In genomic region chr4:148164002-148164439, GRCm38 (mm10) we compare ENCODE assay signal across 1 mouse cellular context.
TF ChIP-seq lines count a peak whose summit lies in the region.

No protein-coding gene starts in this region.

TF ChIP-seq in C2C12, 6 proteins besides CTCF, POLR2A, EP300 and RAD21:
- no peak for TF ChIP-seq MAX (IDR thresholded peaks at IDR 0.05)
- TF ChIP-seq MYOD1 (IDR thresholded peaks at IDR 0.05; ENCODE audit: control insufficient read depth, insufficient read length, low read depth), result no peak
- no peak for TF ChIP-seq USF1 (IDR thresholded peaks at IDR 0.05; ENCODE audit: low read depth)
- no peak for TF ChIP-seq MYOG (IDR thresholded peaks at IDR 0.05; ENCODE audit: control insufficient read depth, extremely low read depth, insufficient read length)
